Mouse (Mus musculus) ES-Bruce4 (cell line): ENCODE results near the gene Dctpp1.

Experiments used
- CTCF ChIP-seq: IDR thresholded peaks from one replicate; pipeline ENCODE4 v1.8.1; 2011; ENCODE audit warnings: low read depth, low read length
- EP300 ChIP-seq: IDR thresholded peaks from 2 replicates; pipeline ENCODE4 v1.6.1; 2011; ENCODE audit warnings: low read depth, low read length; ENCODE audit not compliant: insufficient read depth
- POLR2A ChIP-seq: IDR thresholded peaks from one replicate; pipeline ENCODE4 v1.8.1; 2011; ENCODE audit warnings: low read length; ENCODE audit not compliant: insufficient read depth

GRCm38 (mm10) chr7:127233765-127234164 lies 26.7 kb downstream of the Dctpp1 start:
- TF ChIP-seq CTCF (no peak), EP300 (no peak), POLR2A (no peak)
